Mouse (Mus musculus) left cerebral cortex, adult 2 months (tissue): ENCODE results near the gene Mmp17. TPM values are rescaled to one million over a fixed set of nuclear protein-coding genes. Genes with fewer than 3 reads are reported as not detected.

Experiments
- DNase-seq, 2 experiments: peaks; one replicate each; pipeline ENCODE4 v3.0.0; 2021 to 2022; ENCODE audit warnings: low spot score in 2 of 2, mixed read lengths in 1 of 2; ENCODE audit errors: extremely low spot score in 1 of 2
- H3K27ac ChIP-seq: fragments of 200-600 bp; 2 replicates; pipeline ENCODE4 v1.8.1; 2022
- H3K4me3 ChIP-seq: fragments of 200-600 bp; 2 replicates; pipeline ENCODE4 v1.8.1; 2022
- CTCF ChIP-seq: fragments of 200-600 bp; IDR thresholded peaks from 2 replicates; pipeline ENCODE4 v1.8.1; 2022; ENCODE audit warnings: antibody characterized with exemption, mild to moderate bottlenecking, moderate library complexity
- intact Hi-C: fragments of 180-260 bp; cut with DNase I; formaldehyde crosslinking; loops from one replicate; pipeline ENCODE4 v1.15.1; 2025
- total RNA-seq, 2 experiments: library from RNA; stranded (reverse); gene quantifications; 2 replicates each; pipeline ENCODE4 v1.2.3; 2021

Mmp17 gene
- total RNA-seq, 2 experiments from 2014 or later, result 107 to 113 TPM

DNA sequence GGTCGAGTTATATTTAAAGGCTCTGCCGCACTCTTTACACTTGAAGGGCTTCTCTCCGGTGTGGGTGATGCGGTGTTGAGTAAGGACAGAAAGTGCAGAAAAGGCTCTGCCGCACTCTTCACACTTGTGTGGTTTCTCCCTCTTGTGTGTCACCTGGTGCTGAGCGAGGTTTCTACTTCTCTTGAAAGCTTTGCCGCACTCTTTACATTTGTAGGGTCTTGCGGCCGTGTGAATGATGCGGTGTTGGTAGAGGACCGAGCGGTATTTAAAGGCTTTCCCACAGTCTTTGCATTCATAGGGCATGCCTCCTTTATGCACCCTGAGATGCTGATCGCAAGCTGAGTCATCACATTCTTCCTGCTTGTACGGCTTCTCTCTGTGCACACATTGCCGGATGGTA is 74.0 kb downstream of the Mmp17 start:
- DNase-seq, result no peak
- no peak for TF ChIP-seq CTCF
- intact Hi-C loops, result no loop called here
- Histone ChIP-seq H3K4me3 (no peak overlapping the region), H3K27ac (no peak overlapping the region)

Other genes starting within 250 kb of the Mmp17 start
- gene Sfswap, start 82.9 kb upstream of the Mmp17 start, total RNA-seq, result 100 to 1,000 TPM; 108 to 118 TPM
- gene Zfp11, start 85.9 kb downstream of the Mmp17 start, total RNA-seq, result 1 to 10 TPM; 6.8 to 6.9 TPM
- gene Sept14, start 124.3 kb downstream of the Mmp17 start, total RNA-seq, result not detected
- gene Mrps17, start 131.3 kb downstream of the Mmp17 start, total RNA-seq, result 10 to 100 TPM; 78.0 to 87.8 TPM
- 10 to 100 TPM; 72.4 to 72.6 TPM for gene Nipsnap2, start 140.9 kb downstream of the Mmp17 start, total RNA-seq
- 10 to 100 TPM; 19.9 to 20.2 TPM for gene Psph, start 203.3 kb downstream of the Mmp17 start, total RNA-seq